Mouse (Mus musculus): Measurements from ENCODE around the gene Lrrc15.

DNA sequence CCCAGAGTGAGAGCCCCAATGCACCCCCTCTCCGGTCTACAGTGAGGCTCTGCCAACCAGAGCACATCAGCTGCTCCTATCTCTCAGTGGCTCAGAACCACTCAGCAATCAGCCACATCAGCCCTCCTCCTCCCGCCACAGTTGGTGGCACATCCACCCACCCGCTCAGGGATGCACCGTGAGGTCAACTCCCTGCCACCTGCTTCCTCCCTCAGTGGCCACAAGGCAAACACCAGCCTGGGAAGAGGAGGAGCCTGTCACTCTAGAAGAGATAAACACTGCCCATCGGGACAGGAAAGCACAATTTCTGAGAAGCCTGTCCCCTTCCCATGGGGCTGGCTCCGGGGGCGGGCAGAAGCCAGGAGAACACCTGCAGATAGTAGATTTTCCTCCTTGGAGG is 55.7 kb downstream of the Lrrc15 start:
- TF ChIP-seq CTCF (IDR thresholded peaks at IDR 0.05; ENCODE audit: low read depth, low read length) (no peak), TAL1 (conservative IDR thresholded peaks at IDR 0.05; ENCODE audit: low read depth, low read length) (no peak), GATA1 (IDR thresholded peaks at IDR 0.05; ENCODE audit: borderline replicate concordance, low read length) (no peak), POLR2AphosphoS5 (IDR thresholded peaks at IDR 0.05; ENCODE audit: insufficient replicate concordance, low read depth, low read length) (no peak), GATA2 (IDR thresholded peaks at IDR 0.05; ENCODE audit: borderline replicate concordance, low read depth, low read length) (no peak)

Measured in G1E (cell line).